Mouse (Mus musculus) hindbrain, embryonic 13.5 days (tissue): ENCODE results near the gene Olfr329-ps. TPM values are rescaled to one million over a fixed set of nuclear protein-coding genes. Genes with fewer than 3 reads are reported as not detected.

Source experiments
- ATAC-seq: fragments of 200-750 bp; cut with Nextera tagmentation; 2 replicates; pipeline ENCODE4 v1.8.0; 2017; ENCODE audit warnings: moderate TSS enrichment; ENCODE audit not compliant: low FRiP score
- H3K27ac ChIP-seq: fragments of 300-500 bp; sonication (generic); 2 replicates; pipeline ENCODE4 v1.5.1; 2015; ENCODE audit warnings: inconsistent platforms, mild to moderate bottlenecking, moderate library complexity
- H3K27me3 ChIP-seq: fragments of 300-500 bp; sonication (generic); 2 replicates; pipeline ENCODE4 v1.6.1; 2015; ENCODE audit warnings: mild to moderate bottlenecking, inconsistent platforms
- H3K36me3 ChIP-seq: fragments of 300-500 bp; sonication (generic); 2 replicates; pipeline ENCODE4 v1.6.1; 2015; ENCODE audit warnings: mild to moderate bottlenecking, inconsistent platforms
- H3K4me1 ChIP-seq: fragments of 300-500 bp; sonication (generic); replicated peaks from 2 replicates; pipeline ENCODE4 v1.6.1; 2015; ENCODE audit warnings: inconsistent platforms
- H3K4me2 ChIP-seq: fragments of 300-500 bp; sonication (generic); 2 replicates; pipeline ENCODE4 v1.6.1; 2015; ENCODE audit warnings: inconsistent platforms, mild to moderate bottlenecking, moderate library complexity
- H3K4me3 ChIP-seq: fragments of 300-500 bp; sonication (generic); 2 replicates; pipeline ENCODE4 v1.5.1; 2015; ENCODE audit warnings: mild to moderate bottlenecking, inconsistent platforms
- H3K9ac ChIP-seq: fragments of 300-500 bp; sonication (generic); 2 replicates; pipeline ENCODE4 v1.6.1; 2015; ENCODE audit warnings: mild to moderate bottlenecking, inconsistent platforms
- H3K9me3 ChIP-seq: fragments of 300-500 bp; sonication (generic); 2 replicates; pipeline ENCODE4 v1.6.1; 2016; ENCODE audit warnings: inconsistent platforms
- whole genome bisulfite sequencing: fragments of 180-500 bp; shearing (Covaris S2); methylation state at CpG from one replicate; pipeline ENCODE4 v1.1.7; 2015; 5-methylcytosine and 5-hydroxymethylcytosine counted together
- polyA plus RNA-seq: library from polyadenylated mRNA; unstranded; fragments of >200 nt; fragmentation: Nextera tagmentation; extraction: Ambion mirVana; gene quantifications from 2 replicates; pipeline ENCODE4 v1.2.1, GENCODE M21; 2015

The Olfr329-ps gene
- polyA plus RNA-seq, 1 experiment from 2014 or later, result not detected

DNA sequence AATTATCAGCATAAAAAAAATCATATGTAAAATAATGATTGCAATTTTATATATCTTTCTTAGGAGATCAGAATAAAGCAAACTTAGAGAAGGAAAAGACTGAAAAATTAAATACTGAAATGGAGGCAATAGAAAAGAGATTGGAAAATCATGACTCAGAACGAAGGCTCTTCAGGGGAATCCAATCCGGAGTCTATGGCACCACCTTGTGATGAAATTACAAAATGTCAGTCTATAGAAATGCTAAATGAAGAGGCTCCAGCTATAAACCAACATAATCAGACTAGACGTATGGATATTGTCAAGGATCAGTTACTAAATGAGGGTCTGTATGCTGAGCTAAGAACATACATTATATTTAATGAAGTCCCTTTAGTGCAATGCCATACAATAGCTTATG lies 46.9 kb downstream of the Olfr329-ps start:
- Histone ChIP-seq H3K4me3 (no peak overlapping the region), H3K9me3 (no peaks in the 10 kb centered on the region), H3K4me2 (no peak overlapping the region), H3K36me3 (no peaks in the 10 kb centered on the region), H3K9ac (no peak overlapping the region), H3K27me3 (no peaks in the 10 kb centered on the region), H3K27ac (no peak overlapping the region), H3K4me1 (no peaks in the 10 kb centered on the region)
- 60% methylated on average over 3 of the region's 3 CpGs for WGBS
- ATAC-seq, result no peak

DNA sequence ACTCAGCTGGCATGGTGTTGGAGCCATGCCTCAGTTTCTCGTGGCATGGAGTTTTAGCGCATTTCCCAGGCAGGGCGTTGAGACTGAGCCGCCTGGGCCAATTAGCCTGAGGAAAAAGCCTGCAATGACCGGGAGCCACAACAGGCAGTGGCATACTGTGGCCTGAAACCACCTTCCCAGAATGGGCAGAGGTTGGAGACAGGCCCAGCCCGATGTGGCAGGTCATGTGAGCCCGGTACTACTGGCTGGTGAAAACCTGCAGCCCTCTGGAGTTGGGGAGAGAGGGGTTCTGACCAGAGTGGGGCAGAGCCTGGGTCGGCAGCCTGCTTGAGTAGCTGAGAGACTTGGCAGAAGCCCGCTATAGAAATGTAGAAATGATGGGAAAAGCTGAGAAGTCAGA lies 47.5 kb downstream of the Olfr329-ps start:
- Histone ChIP-seq H3K4me2 (no peak overlapping the region), H3K4me3 (no peak overlapping the region), H3K27ac (no peak overlapping the region), H3K36me3 (no peaks in the 10 kb centered on the region), H3K4me1 (no peaks in the 10 kb centered on the region), H3K9ac (no peak overlapping the region), H3K27me3 (no peaks in the 10 kb centered on the region), H3K9me3 (no peaks in the 10 kb centered on the region)
- ATAC-seq, result no peak
- WGBS, result 87% methylated on average over 9 of the region's 9 CpGs

DNA sequence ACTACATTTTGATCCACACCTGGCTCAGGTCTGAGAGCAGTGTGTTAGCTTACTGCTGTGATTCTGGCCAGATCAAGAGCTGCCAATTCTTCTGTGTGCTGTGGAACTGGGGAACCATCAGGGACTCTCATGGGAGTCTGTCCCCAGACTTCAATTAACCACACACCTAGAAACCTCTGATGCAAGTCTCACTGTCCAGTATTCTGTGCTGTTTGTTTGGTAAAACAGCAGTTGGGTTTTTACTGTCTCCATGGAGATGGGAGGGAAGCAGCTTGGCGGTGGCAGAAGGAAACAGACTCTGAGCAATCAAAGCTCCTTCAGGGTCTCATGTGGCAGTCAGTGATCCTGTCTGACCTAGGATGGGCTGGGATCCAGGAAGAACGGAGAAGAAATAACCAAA lies 53.8 kb downstream of the Olfr329-ps start, which contains the start of gene Olfr332:
TSS of gene Olfr332 (minus strand) at position 101 of the 400 bp plus-strand sequence.
- no peak within 1 kb of the TSS for H3K4me2 ChIP-seq
- H3K36me3 ChIP-seq, result no peaks in the 10 kb centered on the region
- H3K27ac ChIP-seq, result no peak within 1 kb of the TSS
- no peaks in the 10 kb centered on the region for H3K9me3 ChIP-seq
- no peak for ATAC-seq
- no peaks in the 10 kb centered on the region for H3K4me1 ChIP-seq
- no peak within 1 kb of the TSS for H3K4me3 ChIP-seq
- H3K9ac ChIP-seq, result no peak within 1 kb of the TSS
- WGBS, result 79% methylated on average over 2 of the region's 2 CpGs
- no peaks in the 10 kb centered on the region for H3K27me3 ChIP-seq

Other genes with a start within 250 kb of the Olfr329-ps start
- 26.7 and 27.1 TPM in 2 replicates for gene Zfp692, start 239.4 kb downstream of the Olfr329-ps start, polyA plus RNA-seq
- 38.4 and 40.2 TPM in 2 replicates for gene Zfp672, start 216.1 kb downstream of the Olfr329-ps start, polyA plus RNA-seq
- 48.5 and 49.9 TPM in 2 replicates for gene Sh3bp5l, start 215.7 kb downstream of the Olfr329-ps start, polyA plus RNA-seq
- not detected in 2 replicates for gene Lypd8, start 167.4 kb downstream of the Olfr329-ps start, polyA plus RNA-seq
- not detected in 2 replicates for gene 1810065E05Rik, start 125.3 kb downstream of the Olfr329-ps start, polyA plus RNA-seq
- gene Gm12253, start 113.9 kb downstream of the Olfr329-ps start, polyA plus RNA-seq, result not detected in 2 replicates
- not detected in 2 replicates for gene Lypd9, start 93.5 kb downstream of the Olfr329-ps start, polyA plus RNA-seq
- not detected in 2 replicates for gene Olfr30, start 84.2 kb downstream of the Olfr329-ps start, polyA plus RNA-seq
- gene Olfr332, start 53.9 kb downstream of the Olfr329-ps start, polyA plus RNA-seq, result not detected in 2 replicates
- not detected in 2 replicates for gene Olfr331, start 43.9 kb downstream of the Olfr329-ps start, polyA plus RNA-seq
- gene Olfr330, start 11.6 kb downstream of the Olfr329-ps start, polyA plus RNA-seq, result not detected in 2 replicates
- 0.09 TPM in 1 of 2 replicates, not detected in the other for gene Olfr328, start 9.2 kb upstream of the Olfr329-ps start, polyA plus RNA-seq
- gene Olfr224, start 24.1 kb upstream of the Olfr329-ps start, polyA plus RNA-seq, result not detected in 2 replicates
- gene Olfr325, start 31.3 kb upstream of the Olfr329-ps start, polyA plus RNA-seq, result not detected in 2 replicates
- gene Olfr324, start 48.7 kb upstream of the Olfr329-ps start, polyA plus RNA-seq, result not detected in 2 replicates
- not detected in 2 replicates for gene 2210407C18Rik, start 69.7 kb upstream of the Olfr329-ps start, polyA plus RNA-seq
- gene Olfr323, start 84.1 kb upstream of the Olfr329-ps start, polyA plus RNA-seq, result not detected in 2 replicates
- gene Trim58, start 94.0 kb upstream of the Olfr329-ps start, polyA plus RNA-seq, result 0.14 and 0.19 TPM in 2 replicates
- not detected in 2 replicates for gene Olfr322, start 112.4 kb upstream of the Olfr329-ps start, polyA plus RNA-seq
- gene Olfr320, start 134.7 kb upstream of the Olfr329-ps start, polyA plus RNA-seq, result not detected in 2 replicates
- not detected in 2 replicates for gene Olfr319, start 152.7 kb upstream of the Olfr329-ps start, polyA plus RNA-seq
- gene Olfr318, start 177.6 kb upstream of the Olfr329-ps start, polyA plus RNA-seq, result not detected in 2 replicates
- gene Olfr317, start 192.8 kb upstream of the Olfr329-ps start, polyA plus RNA-seq, result 0.14 and 0.23 TPM in 2 replicates
- gene Olfr316, start 206.3 kb upstream of the Olfr329-ps start, polyA plus RNA-seq, result not detected in 2 replicates
- gene Olfr315, start 226.8 kb upstream of the Olfr329-ps start, polyA plus RNA-seq, result not detected in 2 replicates
- not detected in 2 replicates for gene Olfr314, start 236.5 kb upstream of the Olfr329-ps start, polyA plus RNA-seq